Mouse (Mus musculus) bone marrow macrophage, adult 2 months (primary cell): ENCODE results near the gene Il17ra.

Experiments used
- CTCF ChIP-seq: IDR thresholded peaks from 2 replicates; pipeline ENCODE4 v1.5.1; 2012; ENCODE audit warnings: low read depth, mild to moderate bottlenecking, low read length, moderate library complexity
- POLR2A ChIP-seq: IDR thresholded peaks from 2 replicates; pipeline ENCODE4 v1.6.1; 2012; ENCODE audit warnings: mild to moderate bottlenecking, low read depth, low read length, borderline replicate concordance

- no peak for TF ChIP-seq CTCF
- no peak for TF ChIP-seq POLR2A
Measured at GRCm38 (mm10) chr6:120462251-120462650, 796 bp upstream of the Il17ra start.
